Mouse (Mus musculus): ENCODE measurements around the gene Sec24d.

DNA sequence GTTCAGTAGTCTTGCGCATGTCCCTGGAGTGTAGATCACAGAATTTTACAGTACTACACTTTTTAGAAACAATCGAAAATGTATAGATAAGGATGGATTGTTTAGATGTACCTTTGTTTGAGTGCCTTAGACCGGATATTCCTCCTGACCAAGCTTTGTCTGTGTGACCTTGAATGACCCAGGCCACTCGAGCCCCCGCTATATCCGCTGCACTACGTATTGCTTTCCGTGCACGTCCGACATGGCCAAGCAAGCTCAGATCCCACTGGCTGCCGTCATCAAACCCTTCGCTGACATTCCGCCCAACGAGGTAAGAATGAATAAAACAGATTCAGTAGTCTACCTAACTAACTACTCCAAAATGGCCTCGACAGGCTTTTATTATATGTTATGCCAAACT, 38.4 kb downstream of the Sec24d start:
- TF ChIP-seq CTCF (IDR thresholded peaks at IDR 0.05; ENCODE audit: low read depth, low read length) (no peak), POLR2A (IDR thresholded peaks at IDR 0.05; ENCODE audit: borderline replicate concordance, low read depth, low read length) (no peak)

Data from bone marrow macrophage, adult 2 months (primary cell).